Mouse (Mus musculus): ENCODE measurements around the gene Anapc11.

GRCm38 (mm10) chr11:120657301-120657700 is 59.1 kb downstream of the Anapc11 start:
- TF ChIP-seq CTCF (IDR thresholded peaks at IDR 0.05; ENCODE audit: control insufficient read depth, insufficient read depth, insufficient read length) = no peak
- TF ChIP-seq MYOD1 (IDR thresholded peaks at IDR 0.05; ENCODE audit: control insufficient read depth, insufficient read length, low read depth) = no peak

All from C2C12 (cell line).